Mouse (Mus musculus) embryonic facial prominence, embryonic 10.5 days (tissue): ENCODE measurements at regions not wholly inside any gene's neighbourhood (a gene's known extent, or its start where the extent isn't known, plus 50 kb on each side); places are given as distances from the start of the nearest gene placed in this dataset.
A peak's percentile ranks its signal among the peaks of the same experiment; 100 is the strongest.

Source experiments
- DNase-seq: peaks from one replicate; pipeline ENCODE4 v3.0.0-alpha.2; 2017; ENCODE audit warnings: low spot score
- H3K27ac ChIP-seq: fragments of 300-500 bp; sonication (generic); replicated peaks from 2 replicates; pipeline ENCODE4 v1.5.1; 2016; ENCODE audit warnings: mild to moderate bottlenecking
- H3K27me3 ChIP-seq: fragments of 300-500 bp; sonication (generic); replicated peaks from 2 replicates; pipeline ENCODE4 v1.6.1; 2016; ENCODE audit warnings: low read depth, mild to moderate bottlenecking; ENCODE audit not compliant: poor library complexity, severe bottlenecking
- H3K36me3 ChIP-seq: fragments of 300-500 bp; sonication (generic); replicated peaks from 2 replicates; pipeline ENCODE4 v1.6.1; 2016; ENCODE audit warnings: mild to moderate bottlenecking, moderate library complexity
- H3K4me1 ChIP-seq: fragments of 300-500 bp; sonication (generic); 2 replicates; pipeline ENCODE4 v1.6.1; 2016
- H3K4me3 ChIP-seq: fragments of 300-500 bp; sonication (generic); 2 replicates; pipeline ENCODE4 v1.5.1; 2016; ENCODE audit warnings: mild to moderate bottlenecking, moderate library complexity
- H3K9me3 ChIP-seq: fragments of 300-500 bp; sonication (generic); 2 replicates; pipeline ENCODE4 v1.6.1; 2016; ENCODE audit warnings: mild to moderate bottlenecking
- WGBS: fragments of 180-500 bp; shearing (Covaris S2); methylation state at CpG from one replicate; pipeline ENCODE4 v1.1.7; 2016; 5-methylcytosine and 5-hydroxymethylcytosine counted together

GRCm38 (mm10) chr15:61183291-61183690, 260.5 kb upstream of the A1bg start:
- Histone ChIP-seq H3K9me3 (no peaks in the 10 kb centered on the region), H3K36me3 (no peaks in the 10 kb centered on the region), H3K4me1 (peaks cover 31% of the 10 kb centered on the region), H3K4me3 (no peak overlapping the region), H3K27me3 (no peaks in the 10 kb centered on the region), H3K27ac (peak overlapping the region; percentile 78)
- WGBS: 15% methylated on average over 5 of the region's 5 CpGs
- peak; percentile 71 for DNase-seq

GRCm38 (mm10) chr15:61168842-61169416, 246.1 kb upstream of the A1bg start:
- Histone ChIP-seq H3K4me3 (no peak overlapping the region), H3K4me1 (no peaks in the 10 kb centered on the region), H3K36me3 (no peaks in the 10 kb centered on the region), H3K27ac (no peak overlapping the region), H3K27me3 (no peaks in the 10 kb centered on the region), H3K9me3 (no peaks in the 10 kb centered on the region)
- no peak for DNase-seq
- WGBS: 91% methylated on average over 1 of the region's 1 CpGs

- H3K27me3 ChIP-seq: no peaks in the 10 kb centered on the region
- WGBS: 75% methylated on average over 5 of the region's 5 CpGs
- H3K27ac ChIP-seq: no peak overlapping the region
- H3K4me3 ChIP-seq: no peak overlapping the region
- no peak for DNase-seq
- H3K4me1 ChIP-seq: peaks cover 7% of the 10 kb centered on the region; the same call in 1 of the 2 replicates
- no peaks in the 10 kb centered on the region for H3K9me3 ChIP-seq
- no peaks in the 10 kb centered on the region for H3K36me3 ChIP-seq
These were observed 242.2 kb upstream of the A1bg start for GRCm38 (mm10) chr15:61165050-61165449.

- Histone ChIP-seq H3K27me3 (peaks cover 4% of the 10 kb centered on the region), H3K4me1 (peaks cover 17% of the 10 kb centered on the region), H3K27ac (no peak overlapping the region), H3K4me3 (no peak overlapping the region), H3K9me3 (no peaks in the 10 kb centered on the region), H3K36me3 (no peaks in the 10 kb centered on the region)
- WGBS: 63% methylated on average over 5 of the region's 5 CpGs
- no peak for DNase-seq
These were observed 238.6 kb upstream of the A1bg start for GRCm38 (mm10) chr15:61161397-61161796.

GRCm38 (mm10) chr15:61160666-61161065, 237.9 kb upstream of the A1bg start:
- Histone ChIP-seq H3K9me3 (no peaks in the 10 kb centered on the region), H3K36me3 (no peaks in the 10 kb centered on the region), H3K4me1 (peaks cover 17% of the 10 kb centered on the region), H3K4me3 (no peak overlapping the region), H3K27me3 (peaks cover 6% of the 10 kb centered on the region), H3K27ac (no peak overlapping the region)
- DNase-seq: no peak
- 91% methylated on average over 1 of the region's 1 CpGs for WGBS

GRCm38 (mm10) chr15:61159552-61159951, 236.7 kb upstream of the A1bg start:
- Histone ChIP-seq H3K27me3 (peaks cover 6% of the 10 kb centered on the region), H3K4me1 (peaks cover 20% of the 10 kb centered on the region), H3K4me3 (no peak overlapping the region), H3K27ac (no peak overlapping the region), H3K36me3 (no peaks in the 10 kb centered on the region), H3K9me3 (no peaks in the 10 kb centered on the region)
- WGBS: 89% methylated on average over 5 of the region's 5 CpGs
- DNase-seq: no peak

- peaks cover 20% of the 10 kb centered on the region for H3K4me1 ChIP-seq
- H3K27me3 ChIP-seq: peaks cover 6% of the 10 kb centered on the region
- peak; percentile 67 for DNase-seq
- H3K27ac ChIP-seq: peak overlapping the region; percentile 75
- no peaks in the 10 kb centered on the region for H3K36me3 ChIP-seq
- 11% methylated on average over 13 of the region's 13 CpGs for WGBS
- peak overlapping the region; percentile 55 for H3K4me3 ChIP-seq
- no peaks in the 10 kb centered on the region for H3K9me3 ChIP-seq
These were observed 235.3 kb upstream of the A1bg start for GRCm38 (mm10) chr15:61158041-61158545.

- H3K9me3 ChIP-seq: no peaks in the 10 kb centered on the region
- no peak overlapping the region for H3K27ac ChIP-seq
- peaks cover 6% of the 10 kb centered on the region for H3K27me3 ChIP-seq
- WGBS: 6% methylated on average over 13 of the region's 13 CpGs
- peak overlapping the region; percentile 55 for H3K4me3 ChIP-seq
- peaks cover 20% of the 10 kb centered on the region for H3K4me1 ChIP-seq
- peak; percentile 89 for DNase-seq
- no peaks in the 10 kb centered on the region for H3K36me3 ChIP-seq
These were observed 234.7 kb upstream of the A1bg start for GRCm38 (mm10) chr15:61157543-61157942.

- Histone ChIP-seq H3K27me3 (peaks cover 6% of the 10 kb centered on the region), H3K9me3 (no peaks in the 10 kb centered on the region), H3K36me3 (no peaks in the 10 kb centered on the region), H3K4me3 (no peak overlapping the region), H3K27ac (no peak overlapping the region), H3K4me1 (peaks cover 13% of the 10 kb centered on the region)
- DNase-seq: no peak
- WGBS: 51% methylated on average over 7 of the region's 7 CpGs
These were observed 232.7 kb upstream of the A1bg start for GRCm38 (mm10) chr15:61155530-61155929.

- peaks cover 13% of the 10 kb centered on the region for H3K4me1 ChIP-seq
- no peak overlapping the region for H3K4me3 ChIP-seq
- 87% methylated on average over 12 of the region's 12 CpGs for WGBS
- peaks cover 6% of the 10 kb centered on the region for H3K27me3 ChIP-seq
- DNase-seq: no peak
- no peak overlapping the region for H3K27ac ChIP-seq
- H3K9me3 ChIP-seq: no peaks in the 10 kb centered on the region
- no peaks in the 10 kb centered on the region for H3K36me3 ChIP-seq
These were observed 231.4 kb upstream of the A1bg start for GRCm38 (mm10) chr15:61154166-61154565.

- H3K4me1 ChIP-seq: no peaks in the 10 kb centered on the region
- no peak for DNase-seq
- H3K27ac ChIP-seq: no peak overlapping the region
- WGBS: 81% methylated on average over 3 of the region's 3 CpGs
- H3K36me3 ChIP-seq: no peaks in the 10 kb centered on the region
- no peak overlapping the region for H3K4me3 ChIP-seq
- H3K27me3 ChIP-seq: no peaks in the 10 kb centered on the region
- no peaks in the 10 kb centered on the region for H3K9me3 ChIP-seq
These were observed 220.0 kb upstream of the A1bg start for GRCm38 (mm10) chr15:61142851-61143250.

GRCm38 (mm10) chr15:61139151-61139550, 216.3 kb upstream of the A1bg start:
- no peaks in the 10 kb centered on the region for H3K4me1 ChIP-seq
- no peak overlapping the region for H3K4me3 ChIP-seq
- no peaks in the 10 kb centered on the region for H3K27me3 ChIP-seq
- no peak for DNase-seq
- no peaks in the 10 kb centered on the region for H3K36me3 ChIP-seq
- WGBS: 95% methylated on average over 5 of the region's 5 CpGs
- H3K27ac ChIP-seq: no peak overlapping the region
- H3K9me3 ChIP-seq: no peaks in the 10 kb centered on the region

- Histone ChIP-seq H3K9me3 (no peaks in the 10 kb centered on the region), H3K4me3 (no peak overlapping the region), H3K27ac (no peak overlapping the region), H3K27me3 (no peaks in the 10 kb centered on the region), H3K36me3 (no peaks in the 10 kb centered on the region), H3K4me1 (no peaks in the 10 kb centered on the region)
- no peak for DNase-seq
- WGBS: 80% methylated on average over 2 of the region's 2 CpGs
These were observed 214.0 kb upstream of the A1bg start for GRCm38 (mm10) chr15:61136781-61137180.
